8 mouse cellular contexts compared by ENCODE assay signal in genomic region chr4:33310840-33311437, GRCm38 (mm10). TPM values are rescaled to one million over a fixed set of nuclear protein-coding genes. Genes with fewer than 3 reads are reported as not detected.
A peak's percentile ranks its signal among the peaks of the same experiment; 100 is the strongest.
DNase-seq lines count a peak whose midpoint lies in the region; ATAC-seq and TF ChIP-seq lines count a peak whose summit lies in the region.

No protein-coding gene starts in this region.

- no peak for TF ChIP-seq POLR2A in lung, adult 2 months (IDR thresholded peaks at IDR 0.05; ENCODE audit: borderline replicate concordance, extremely low read depth, low read depth, low read length)

- no peak overlapping the region for H3K27ac ChIP-seq in embryonic facial prominence, embryonic 11.5 days (replicated peaks; ENCODE audit: low read depth, low read length)
- H3K27ac ChIP-seq in intestine, embryonic 16.5 days (ENCODE audit: low read length) = no peak overlapping the region; the same call in 1 of the 2 replicates
- no peak overlapping the region for H3K27ac ChIP-seq in neural tube, embryonic 14.5 days (ENCODE audit: low read depth, low read length)

- peak overlapping the region; percentile 47 for H3K4me2 ChIP-seq in embryonic facial prominence, embryonic 11.5 days (ENCODE audit: low read depth, low read length)
- H3K4me2 ChIP-seq in intestine, embryonic 16.5 days (ENCODE audit: low read depth, low read length) = peak overlapping the region; percentile 82
- H3K4me2 ChIP-seq in neural tube, embryonic 14.5 days (ENCODE audit: low read depth, low read length) = peak overlapping the region; percentile 61

- H3K4me3 ChIP-seq in lung, adult 2 months (replicated peaks; ENCODE audit: extremely low read depth, low read depth, low read length) = peak overlapping the region; percentile 92
- peak overlapping the region; percentile 74 for H3K4me3 ChIP-seq in embryonic facial prominence, embryonic 11.5 days (ENCODE audit: low read depth, low read length)
- H3K4me3 ChIP-seq in intestine, embryonic 16.5 days (ENCODE audit: low read length) = peak overlapping the region; percentile 72
- H3K4me3 ChIP-seq in neural tube, embryonic 14.5 days (ENCODE audit: low read depth, low read length) = peak overlapping the region; percentile 59

- H3K27me3 ChIP-seq in embryonic facial prominence, embryonic 11.5 days (ENCODE audit: control insufficient read depth, insufficient read depth, low read length) = no peaks in the 10 kb centered on the region
- no peaks in the 10 kb centered on the region for H3K27me3 ChIP-seq in intestine, embryonic 16.5 days (replicated peaks; ENCODE audit: control insufficient read depth, insufficient read depth, low read length)
- H3K27me3 ChIP-seq in neural tube, embryonic 14.5 days (ENCODE audit: control insufficient read depth, insufficient read depth, low read length) = no peaks in the 10 kb centered on the region

- H3K4me1 ChIP-seq in lung, adult 2 months (ENCODE audit: control insufficient read depth, insufficient read depth, low read length) = peaks cover 5% of the 10 kb centered on the region; the same call in 1 of the 2 replicates
- H3K4me1 ChIP-seq in embryonic facial prominence, embryonic 11.5 days (ENCODE audit: control insufficient read depth, insufficient read depth, low read length) = no peaks in the 10 kb centered on the region
- peaks cover 5% of the 10 kb centered on the region; the same call in 1 of the 2 replicates for H3K4me1 ChIP-seq in intestine, embryonic 16.5 days (ENCODE audit: control insufficient read depth, insufficient read depth, low read length)
- peaks cover 11% of the 10 kb centered on the region for H3K4me1 ChIP-seq in neural tube, embryonic 14.5 days (ENCODE audit: control insufficient read depth, insufficient read depth, low read length)

- H3K9ac ChIP-seq in embryonic facial prominence, embryonic 11.5 days (replicated peaks; ENCODE audit: low read length) = peak overlapping the region; percentile 74
- peak overlapping the region; percentile 80 for H3K9ac ChIP-seq in intestine, embryonic 16.5 days (ENCODE audit: low read depth, low read length)
- peak overlapping the region; percentile 68 for H3K9ac ChIP-seq in neural tube, embryonic 14.5 days (replicated peaks; ENCODE audit: low read depth, low read length)

- 8% methylated on average over 12 of the region's 12 CpGs for WGBS in lung, adult 2 months
- 17% methylated on average over 12 of the region's 12 CpGs for WGBS in embryonic facial prominence, embryonic 11.5 days
- WGBS in intestine, embryonic 16.5 days = 14% methylated on average over 12 of the region's 12 CpGs
- 21% methylated on average over 12 of the region's 12 CpGs for WGBS in neural tube, embryonic 14.5 days

- TF ChIP-seq CTCF in lung, adult 2 months (IDR thresholded peaks at IDR 0.05; ENCODE audit: insufficient read depth, low read length) = no peak

- H3K36me3 ChIP-seq in embryonic facial prominence, embryonic 11.5 days (replicated peaks; ENCODE audit: control insufficient read depth, insufficient read depth, low read depth, low read length) = no peaks in the 10 kb centered on the region
- H3K36me3 ChIP-seq in intestine, embryonic 16.5 days (ENCODE audit: control insufficient read depth, insufficient read depth, low read length) = no peaks in the 10 kb centered on the region
- H3K36me3 ChIP-seq in neural tube, embryonic 14.5 days (ENCODE audit: control insufficient read depth, insufficient read depth, low read length) = no peaks in the 10 kb centered on the region

- H3K9me3 ChIP-seq in embryonic facial prominence, embryonic 11.5 days (replicated peaks; ENCODE audit: control insufficient read depth, low read length) = no peaks in the 10 kb centered on the region
- H3K9me3 ChIP-seq in intestine, embryonic 16.5 days (ENCODE audit: control insufficient read depth, low read length) = no peaks in the 10 kb centered on the region
- H3K9me3 ChIP-seq in neural tube, embryonic 14.5 days (ENCODE audit: control insufficient read depth, low read length) = no peaks in the 10 kb centered on the region

- no peak for ATAC-seq in embryonic facial prominence, embryonic 11.5 days (replicated peaks; ENCODE audit: insufficient number of reproducible peaks, low FRiP score, low TSS enrichment, low read depth)
- no peak for ATAC-seq in intestine, embryonic 16.5 days
- ATAC-seq in neural tube, embryonic 14.5 days (ENCODE audit: low read depth) = no peak
- ATAC-seq in activated CD4-positive, CD25-positive, alpha-beta regulatory T cell, adult 4 months = no peak

- DNase-seq in lung, adult 2 months = no peak
- no peak for DNase-seq in lung, postnatal 10 days
- no peak for DNase-seq in embryonic facial prominence, embryonic 11.5 days (ENCODE audit: low spot score)
- no peak for DNase-seq in adrenal gland, postnatal 25 days
- DNase-seq in retina, embryonic 14.5 days (ENCODE audit: low spot score) = no peak

RNA-seq across cellular contexts. Expression of gene Rngtt, which starts 0.8 kb away (rescaled TPM):
- polyA plus RNA-seq in lung, adult 2 months (2012; rRNA removed) = 1.8 and 2.7 TPM in 2 replicates
- polyA plus RNA-seq in embryonic facial prominence, embryonic 11.5 days (2014; fragmentation: Nextera tagmentation; extraction: Ambion mirVana) = 37.8 and 41.7 TPM in 2 replicates
- 15.9 and 16.3 TPM in 2 replicates for polyA plus RNA-seq in intestine, embryonic 16.5 days (2015; fragmentation: Nextera tagmentation; extraction: Ambion mirVana)
- polyA plus RNA-seq in neural tube, embryonic 14.5 days (2014; fragmentation: Nextera tagmentation; extraction: Ambion mirVana) = 24.2 and 27.5 TPM in 2 replicates
- total RNA-seq in adrenal gland, postnatal 25 days (2021) = 29.7 and 35.1 TPM in 2 replicates
- 10 to 100 TPM; 50.2 to 69.5 TPM for polyA plus RNA-seq in activated CD4-positive, CD25-positive, alpha-beta regulatory T cell, adult 4 months (2017; shearing (Covaris generic))

RNA-seq across cellular contexts. Expression of gene Pnrc1, which starts 21.0 kb away (rescaled TPM):
- 110 and 197 TPM in 2 replicates for polyA plus RNA-seq in lung, adult 2 months (2012; rRNA removed)
- polyA plus RNA-seq in embryonic facial prominence, embryonic 11.5 days (2014; fragmentation: Nextera tagmentation; extraction: Ambion mirVana) = 115 TPM in 2 replicates
- polyA plus RNA-seq in intestine, embryonic 16.5 days (2015; fragmentation: Nextera tagmentation; extraction: Ambion mirVana) = 51.0 and 59.6 TPM in 2 replicates
- polyA plus RNA-seq in neural tube, embryonic 14.5 days (2014; fragmentation: Nextera tagmentation; extraction: Ambion mirVana) = 58.4 and 64.5 TPM in 2 replicates
- total RNA-seq in adrenal gland, postnatal 25 days (2021) = 166 and 180 TPM in 2 replicates
- 10 to 100 TPM; 76.1 to 91.4 TPM for polyA plus RNA-seq in activated CD4-positive, CD25-positive, alpha-beta regulatory T cell, adult 4 months (2017; shearing (Covaris generic))
